Mouse (Mus musculus) midbrain, embryonic 16.5 days (tissue): ENCODE measurements around the gene Kcnq2. TPM values are rescaled to one million over a fixed set of nuclear protein-coding genes. Genes with fewer than 3 reads are reported as not detected.
A peak's percentile ranks its signal among the peaks of the same experiment; 100 is the strongest.

Experiments used
- ATAC-seq: fragments of 200-750 bp; cut with Nextera tagmentation; 2 replicates; pipeline ENCODE4 v1.8.0; 2017; ENCODE audit warnings: moderate TSS enrichment
- H3K27ac ChIP-seq: fragments of 300-500 bp; sonication (generic); 2 replicates; pipeline ENCODE4 v1.5.1; 2014; ENCODE audit warnings: mild to moderate bottlenecking, low read length, mixed read lengths
- H3K27me3 ChIP-seq: fragments of 300-500 bp; sonication (generic); 2 replicates; pipeline ENCODE4 v1.6.1; 2014; ENCODE audit warnings: low read depth, low read length, mixed read lengths; ENCODE audit not compliant: control insufficient read depth, insufficient read depth
- H3K36me3 ChIP-seq: fragments of 300-500 bp; sonication (generic); 2 replicates; pipeline ENCODE4 v1.6.1; 2014; ENCODE audit warnings: mild to moderate bottlenecking, low read length, moderate library complexity, mixed read lengths; ENCODE audit not compliant: control insufficient read depth, insufficient read depth
- H3K4me1 ChIP-seq: fragments of 300-500 bp; sonication (generic); 2 replicates; pipeline ENCODE4 v1.6.1; 2014; ENCODE audit warnings: mild to moderate bottlenecking, low read length, mixed read lengths; ENCODE audit not compliant: control insufficient read depth, insufficient read depth
- H3K4me2 ChIP-seq: fragments of 300-500 bp; sonication (generic); 2 replicates; pipeline ENCODE4 v1.6.1; 2014; ENCODE audit warnings: mild to moderate bottlenecking, low read length, mixed read lengths
- H3K4me3 ChIP-seq: fragments of 300-500 bp; sonication (generic); 2 replicates; pipeline ENCODE4 v1.5.1; 2014; ENCODE audit warnings: low read depth, mild to moderate bottlenecking, low read length, moderate library complexity, mixed read lengths
- H3K9ac ChIP-seq: fragments of 300-500 bp; sonication (generic); 2 replicates; pipeline ENCODE4 v1.6.1; 2014; ENCODE audit warnings: low read depth, low read length, mixed read lengths
- H3K9me3 ChIP-seq: fragments of 300-500 bp; sonication (generic); replicated peaks from 2 replicates; pipeline ENCODE4 v1.6.1; 2014; ENCODE audit warnings: mild to moderate bottlenecking, low read length, mixed read lengths; ENCODE audit not compliant: control insufficient read depth, poor library complexity, severe bottlenecking
- WGBS: fragments of 180-500 bp; shearing (Covaris S2); extraction: QIAGEN DNeasy Blood & Tissue Kit; methylation state at CpG from one replicate; pipeline ENCODE4 v1.1.7; 2014; 5-methylcytosine and 5-hydroxymethylcytosine counted together
- polyA plus RNA-seq: library from polyadenylated mRNA; unstranded; fragments of >200 nt; fragmentation: Nextera tagmentation; extraction: Ambion mirVana; gene quantifications from 2 replicates; pipeline ENCODE4 v1.2.1, GENCODE M21; 2015

The Kcnq2 gene
- polyA plus RNA-seq, 1 experiment from 2014 or later: 50.2 TPM

DNA sequence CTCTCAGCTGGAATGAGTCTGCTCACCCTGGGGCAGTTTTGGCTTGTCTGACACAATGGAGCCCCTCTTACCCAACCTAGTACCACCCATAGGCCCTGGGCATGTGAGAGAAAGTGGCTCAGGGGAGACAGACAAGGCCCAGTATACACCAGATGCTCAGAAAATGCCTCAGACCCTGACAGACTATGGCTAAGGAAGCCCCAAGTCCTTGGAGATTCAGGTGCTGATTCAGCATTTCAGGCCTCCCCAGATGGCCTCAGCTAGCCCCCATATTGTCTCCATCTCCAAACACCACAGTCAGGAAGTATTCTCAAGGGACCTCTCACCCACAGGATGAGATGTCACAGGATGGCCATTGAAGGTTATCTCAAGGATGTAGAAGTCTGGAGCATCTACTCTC is 12.5 kb downstream of the Kcnq2 start:
- ATAC-seq: no peak
- Histone ChIP-seq H3K27ac (peak overlapping the region; percentile 84; the same call in 1 of the 2 replicates), H3K4me1 (peaks cover 47% of the 10 kb centered on the region), H3K27me3 (no peaks in the 10 kb centered on the region), H3K4me3 (no peak overlapping the region), H3K36me3 (no peaks in the 10 kb centered on the region), H3K9ac (no peak overlapping the region), H3K4me2 (no peak overlapping the region), H3K9me3 (no peaks in the 10 kb centered on the region)

DNA sequence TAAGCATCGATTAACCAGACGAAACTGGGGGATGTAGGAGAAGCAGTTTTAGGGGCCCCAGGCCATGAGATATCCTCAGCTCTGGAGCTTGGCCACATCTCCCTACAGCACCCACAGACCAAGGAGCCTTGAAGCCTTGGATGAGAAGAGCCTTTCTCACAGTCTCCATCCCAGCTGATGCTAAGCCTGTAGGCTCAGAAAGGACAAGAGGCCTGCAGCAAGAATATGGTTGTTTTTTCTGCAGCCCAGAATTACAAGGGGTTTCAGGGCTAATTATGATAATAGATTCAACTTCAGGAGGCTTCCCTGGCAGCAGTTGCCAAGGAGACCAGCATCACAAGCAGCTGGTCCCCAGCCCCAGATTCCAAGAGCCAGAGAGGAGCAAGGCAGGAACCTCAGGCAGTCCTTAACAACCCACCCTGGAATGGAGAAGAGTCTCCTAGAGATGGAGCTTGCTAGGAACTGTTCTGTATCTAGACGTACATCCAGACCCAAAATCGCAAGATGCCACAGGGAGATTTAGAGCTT is 14.1 kb downstream of the Kcnq2 start:
- peak overlapping the region; percentile 13; the same call in 1 of the 2 replicates for H3K4me2 ChIP-seq
- H3K9ac ChIP-seq: no peak overlapping the region; the same call in 1 of the 2 replicates
- H3K9me3 ChIP-seq: no peaks in the 10 kb centered on the region
- no peaks in the 10 kb centered on the region for H3K27me3 ChIP-seq
- 48% methylated on average over 4 of the region's 4 CpGs for WGBS
- peaks cover 58% of the 10 kb centered on the region for H3K4me1 ChIP-seq
- H3K27ac ChIP-seq: peak overlapping the region; percentile 84
- no peaks in the 10 kb centered on the region for H3K36me3 ChIP-seq
- peak; percentile 76 for ATAC-seq
- no peak overlapping the region for H3K4me3 ChIP-seq

DNA sequence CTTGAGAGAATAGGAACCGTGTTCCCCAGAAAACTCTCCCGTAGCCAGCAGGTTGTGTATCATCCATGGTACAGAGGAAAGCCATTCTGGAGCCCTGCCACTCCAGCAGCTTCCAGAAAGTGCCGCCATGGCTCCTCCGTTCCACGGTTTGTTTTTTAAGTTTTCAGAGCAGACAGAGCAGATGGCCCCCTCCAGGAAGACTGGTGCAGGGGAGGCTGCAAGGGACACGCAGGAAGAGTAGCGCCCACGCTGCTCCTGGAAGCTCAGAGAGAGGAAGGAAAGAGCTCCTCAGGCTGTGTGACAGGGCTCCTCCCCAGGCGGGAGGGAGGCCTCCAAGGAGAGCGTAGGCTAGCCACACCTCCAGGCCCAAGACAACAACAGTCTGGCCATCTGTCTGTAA is 15.1 kb downstream of the Kcnq2 start:
- Histone ChIP-seq H3K4me2 (no peak overlapping the region), H3K27me3 (no peaks in the 10 kb centered on the region), H3K36me3 (no peaks in the 10 kb centered on the region), H3K27ac (peak overlapping the region; percentile 84), H3K9ac (no peak overlapping the region; the same call in 1 of the 2 replicates), H3K9me3 (no peaks in the 10 kb centered on the region), H3K4me1 (peaks cover 68% of the 10 kb centered on the region), H3K4me3 (no peak overlapping the region)
- ATAC-seq: no peak
- WGBS: 40% methylated on average over 10 of the region's 10 CpGs

GRCm38 (mm10) chr2:181116436-181116835 is 18.7 kb downstream of the Kcnq2 start:
- H3K27ac ChIP-seq: peak overlapping the region; percentile 67
- peaks cover 11% of the 10 kb centered on the region for H3K36me3 ChIP-seq
- no peaks in the 10 kb centered on the region for H3K9me3 ChIP-seq
- no peak overlapping the region for H3K4me3 ChIP-seq
- H3K4me2 ChIP-seq: no peak overlapping the region
- 64% methylated on average over 5 of the region's 5 CpGs for WGBS
- H3K4me1 ChIP-seq: peaks cover 68% of the 10 kb centered on the region
- H3K9ac ChIP-seq: no peak overlapping the region
- H3K27me3 ChIP-seq: no peaks in the 10 kb centered on the region
- ATAC-seq: no peak

GRCm38 (mm10) chr2:181115367-181115766 is 19.7 kb downstream of the Kcnq2 start:
- no peak for ATAC-seq
- H3K36me3 ChIP-seq: peaks cover 13% of the 10 kb centered on the region
- H3K9ac ChIP-seq: no peak overlapping the region
- H3K4me3 ChIP-seq: no peak overlapping the region
- 82% methylated on average over 3 of the region's 3 CpGs for WGBS
- H3K27ac ChIP-seq: 0 out of 2 replicates have a peak overlapping the region, but pooled peaks have one; percentile 12
- H3K27me3 ChIP-seq: no peaks in the 10 kb centered on the region
- peaks cover 57% of the 10 kb centered on the region for H3K4me1 ChIP-seq
- no peak overlapping the region for H3K4me2 ChIP-seq
- no peaks in the 10 kb centered on the region for H3K9me3 ChIP-seq

DNA sequence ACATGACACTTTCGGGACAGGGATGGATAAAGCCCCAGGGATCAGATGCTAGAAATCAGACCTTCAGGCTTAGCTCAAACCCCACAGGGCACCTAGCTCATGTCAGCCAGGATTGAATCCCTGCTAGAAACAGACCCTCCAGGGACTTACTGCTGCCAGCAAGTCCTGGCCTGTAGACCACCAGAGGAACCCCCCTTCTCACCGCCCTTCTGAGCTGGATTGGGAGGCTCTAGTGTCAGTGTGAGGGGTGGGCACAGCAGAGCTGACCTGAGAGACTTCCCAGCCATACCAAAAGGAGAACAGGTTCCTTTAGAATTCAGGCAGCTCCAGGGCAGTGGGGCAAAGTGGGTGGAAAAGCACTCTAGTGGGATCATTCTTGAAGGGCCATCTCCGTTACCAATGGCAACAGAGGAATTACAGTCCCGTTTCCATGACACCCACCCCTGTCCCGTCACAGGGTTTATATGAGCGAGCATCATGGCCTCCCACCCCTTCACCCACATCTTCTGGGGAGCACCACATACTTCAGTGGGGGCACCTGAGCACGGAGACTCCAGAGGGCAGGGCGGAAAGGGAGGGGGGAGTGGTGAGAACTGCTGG is 21.2 kb downstream of the Kcnq2 start:
- no peak overlapping the region for H3K9ac ChIP-seq
- no peaks in the 10 kb centered on the region for H3K27me3 ChIP-seq
- ATAC-seq: no peak
- peaks cover 43% of the 10 kb centered on the region for H3K4me1 ChIP-seq
- WGBS: 45% methylated on average over 8 of the region's 8 CpGs
- no peak overlapping the region for H3K4me3 ChIP-seq
- H3K4me2 ChIP-seq: no peak overlapping the region
- H3K9me3 ChIP-seq: no peaks in the 10 kb centered on the region
- H3K36me3 ChIP-seq: peaks cover 17% of the 10 kb centered on the region
- H3K27ac ChIP-seq: no peak overlapping the region

DNA sequence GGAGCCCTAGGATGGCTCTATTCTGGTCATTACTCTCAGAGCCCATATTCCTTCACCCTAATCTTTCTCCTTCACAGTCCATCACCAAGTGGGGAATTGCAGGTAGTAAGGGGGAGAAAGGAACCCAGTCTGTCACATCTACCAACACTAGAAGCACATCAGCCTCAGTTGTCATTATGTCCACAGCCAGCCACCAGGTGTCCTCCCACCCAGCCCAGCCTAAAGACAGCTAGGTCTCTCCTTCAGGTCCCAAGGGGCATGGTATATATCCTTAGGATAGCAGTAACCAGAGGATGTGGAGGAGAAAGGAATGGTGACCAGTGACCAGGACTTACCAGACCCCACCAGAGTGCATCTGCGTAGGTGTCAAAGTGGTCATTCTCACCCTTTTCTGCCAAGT is 23.4 kb downstream of the Kcnq2 start:
- WGBS: 100% methylated on average over 1 of the region's 1 CpGs
- Histone ChIP-seq H3K36me3 (peaks cover 20% of the 10 kb centered on the region), H3K4me3 (no peak overlapping the region), H3K27me3 (no peaks in the 10 kb centered on the region), H3K4me1 (peaks cover 32% of the 10 kb centered on the region), H3K9me3 (no peaks in the 10 kb centered on the region), H3K9ac (no peak overlapping the region), H3K27ac (no peak overlapping the region), H3K4me2 (no peak overlapping the region)
- no peak for ATAC-seq

DNA sequence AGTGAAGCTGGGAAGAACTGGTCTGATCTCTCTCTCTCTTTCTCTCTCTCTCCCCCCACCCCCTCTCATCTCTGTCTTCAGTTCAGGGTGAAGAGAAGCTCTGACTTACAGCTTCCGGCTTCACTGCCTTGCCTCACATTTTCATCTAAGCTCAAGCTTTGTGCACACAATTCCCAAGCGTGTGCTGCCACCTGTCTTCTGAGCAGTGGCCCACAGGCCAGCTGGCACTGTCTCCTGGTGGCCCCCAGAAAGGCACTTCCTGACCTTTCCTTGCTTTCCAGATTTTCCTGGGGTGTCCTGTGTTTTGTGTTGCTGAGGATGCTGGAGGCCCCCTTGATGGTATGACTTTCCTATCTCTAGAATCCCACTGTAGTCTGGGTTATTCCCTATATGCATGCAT is 31.0 kb downstream of the Kcnq2 start:
- WGBS: 58% methylated on average over 2 of the region's 2 CpGs
- H3K27ac ChIP-seq: no peak overlapping the region
- peaks cover 17% of the 10 kb centered on the region; the same call in 1 of the 2 replicates for H3K36me3 ChIP-seq
- no peak for ATAC-seq
- no peaks in the 10 kb centered on the region for H3K27me3 ChIP-seq
- H3K9ac ChIP-seq: no peak overlapping the region
- no peak overlapping the region for H3K4me3 ChIP-seq
- H3K4me1 ChIP-seq: peaks cover 2% of the 10 kb centered on the region; the same call in 1 of the 2 replicates
- H3K9me3 ChIP-seq: no peaks in the 10 kb centered on the region
- H3K4me2 ChIP-seq: no peak overlapping the region

DNA sequence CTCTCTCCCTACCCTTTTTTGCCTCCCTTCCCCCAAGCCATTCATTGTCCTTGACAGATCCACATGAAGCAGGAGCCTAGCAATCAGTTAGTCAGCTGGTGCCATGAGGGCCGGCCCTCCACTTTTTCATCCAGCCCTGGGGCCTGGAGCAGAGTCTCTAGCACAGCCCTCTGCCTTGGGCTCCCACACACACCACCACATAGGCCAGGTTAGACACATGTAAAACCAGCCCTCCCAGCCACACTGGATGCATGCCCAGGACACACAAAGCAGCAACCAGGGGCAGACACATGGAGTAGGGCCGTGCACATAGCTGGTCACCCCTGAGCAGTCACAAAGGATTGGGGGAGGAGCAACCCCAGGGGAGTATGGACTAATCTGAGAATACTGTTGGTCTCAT is 32.9 kb downstream of the Kcnq2 start:
- Histone ChIP-seq H3K9ac (no peak overlapping the region), H3K27me3 (no peaks in the 10 kb centered on the region), H3K27ac (no peak overlapping the region), H3K9me3 (no peaks in the 10 kb centered on the region), H3K36me3 (peaks cover 14% of the 10 kb centered on the region; the same call in 1 of the 2 replicates), H3K4me3 (no peak overlapping the region), H3K4me1 (peaks cover 2% of the 10 kb centered on the region; the same call in 1 of the 2 replicates), H3K4me2 (no peak overlapping the region)
- WGBS: 6% methylated on average over 2 of the region's 2 CpGs
- ATAC-seq: peak; percentile 61; the same call in 1 of the 2 replicates
